Mouse (Mus musculus): ENCODE results near the gene Bpifb5. TPM values are rescaled to one million over a fixed set of nuclear protein-coding genes. Genes with fewer than 3 reads are reported as not detected.
"Not testable (repeated sequence)": the region's sequence is repeated elsewhere in the genome, so short reads cannot be mapped to it uniquely, and the experiment has no call there.

The Bpifb5 gene
- polyA plus RNA-seq, 1 experiment from 2014 or later = not detected

GRCm38 (mm10) chr2:154243356-154244036 lies 20.0 kb downstream of the Bpifb5 start:
- H3K9me3 ChIP-seq = no peaks in the 10 kb centered on the region
- H3K4me1 ChIP-seq = no peaks in the 10 kb centered on the region
- H3K4me2 ChIP-seq (replicated peaks) = no peak overlapping the region
- H3K9ac ChIP-seq (replicated peaks) = no peak overlapping the region
- H3K27ac ChIP-seq (replicated peaks) = no peak overlapping the region
- ATAC-seq (ENCODE audit: low FRiP score, low read depth) = no peak
- H3K36me3 ChIP-seq = no peaks in the 10 kb centered on the region
- no peaks in the 10 kb centered on the region for H3K27me3 ChIP-seq
- 89% methylated on average over 10 of the region's 10 CpGs for WGBS
- H3K4me3 ChIP-seq = no peak overlapping the region

GRCm38 (mm10) chr2:154245322-154245721 lies 21.8 kb downstream of the Bpifb5 start:
- no peak overlapping the region for H3K27ac ChIP-seq (replicated peaks)
- H3K9ac ChIP-seq (replicated peaks) = no peak overlapping the region
- 90% methylated on average over 5 of the region's 5 CpGs for WGBS
- no peaks in the 10 kb centered on the region for H3K9me3 ChIP-seq
- ATAC-seq (ENCODE audit: low FRiP score, low read depth) = no peak
- no peaks in the 10 kb centered on the region for H3K4me1 ChIP-seq
- no peaks in the 10 kb centered on the region for H3K36me3 ChIP-seq
- H3K27me3 ChIP-seq = no peaks in the 10 kb centered on the region
- no peak overlapping the region for H3K4me2 ChIP-seq (replicated peaks)
- no peak overlapping the region for H3K4me3 ChIP-seq

- not testable (repeated sequence) for H3K27ac ChIP-seq (replicated peaks); H3K4me3 ChIP-seq; H3K4me1 ChIP-seq; ATAC-seq (ENCODE audit: low FRiP score, low read depth); H3K4me2 ChIP-seq (replicated peaks); H3K27me3 ChIP-seq; H3K36me3 ChIP-seq; H3K9ac ChIP-seq (replicated peaks); H3K9me3 ChIP-seq
- WGBS = 90% methylated on average over 2 of the region's 4 CpGs
Measured at GRCm38 (mm10) chr2:154255254-154255653, 31.7 kb downstream of the Bpifb5 start.

- Histone ChIP-seq H3K4me3 (no peak overlapping the region), H3K27ac (replicated peaks) (no peak overlapping the region), H3K4me2 (replicated peaks) (no peak overlapping the region), H3K4me1 (no peaks in the 10 kb centered on the region), H3K36me3 (no peaks in the 10 kb centered on the region), H3K9ac (replicated peaks) (no peak overlapping the region), H3K9me3 (no peaks in the 10 kb centered on the region), H3K27me3 (no peaks in the 10 kb centered on the region)
- ATAC-seq (ENCODE audit: low FRiP score, low read depth) = no peak
- WGBS = 80% methylated on average over 4 of the region's 4 CpGs
Measured at GRCm38 (mm10) chr2:154255770-154256169, 32.2 kb downstream of the Bpifb5 start.

GRCm38 (mm10) chr2:154257554-154257953 lies 34.0 kb downstream of the Bpifb5 start, which contains the start of gene Bpifb9a:
Gene Bpifb9a, plus strand, starts transcription at chr2:154257854.
- WGBS = 87% methylated on average over 5 of the region's 5 CpGs

GRCm38 (mm10) chr2:154264397-154264796 lies 40.9 kb downstream of the Bpifb5 start:
- H3K27me3 ChIP-seq; H3K4me1 ChIP-seq; H3K4me3 ChIP-seq; H3K9me3 ChIP-seq; H3K36me3 ChIP-seq; H3K4me2 ChIP-seq (replicated peaks); H3K9ac ChIP-seq (replicated peaks); H3K27ac ChIP-seq (replicated peaks); ATAC-seq (ENCODE audit: low FRiP score, low read depth): not testable (repeated sequence)
- 79% methylated on average over 3 of the region's 3 CpGs for WGBS

More at GRCm38 (mm10) chr2:154257554-154257953, 34.0 kb downstream of the Bpifb5 start, which contains the start of gene Bpifb9a:
- H3K9ac ChIP-seq (replicated peaks); H3K4me3 ChIP-seq; ATAC-seq (ENCODE audit: low FRiP score, low read depth); H3K4me1 ChIP-seq; H3K4me2 ChIP-seq (replicated peaks); H3K9me3 ChIP-seq; H3K27me3 ChIP-seq; H3K27ac ChIP-seq (replicated peaks); H3K36me3 ChIP-seq: not testable (repeated sequence)

Other genes with a start within 250 kb of the Bpifb5 start
- gene Bpifa6, start 248.8 kb upstream of the Bpifb5 start, polyA plus RNA-seq (2016; fragmentation: Nextera tagmentation; extraction: Ambion mirVana) = not detected in 2 replicates
- not detected in 2 replicates for gene Bpifa2, start 215.5 kb upstream of the Bpifb5 start, polyA plus RNA-seq (2016; fragmentation: Nextera tagmentation; extraction: Ambion mirVana)
- gene Bpifa3, start 93.4 kb upstream of the Bpifb5 start, polyA plus RNA-seq (2016; fragmentation: Nextera tagmentation; extraction: Ambion mirVana) = not detected in 2 replicates
- not detected in 2 replicates for gene Bpifa1, start 80.9 kb upstream of the Bpifb5 start, polyA plus RNA-seq (2016; fragmentation: Nextera tagmentation; extraction: Ambion mirVana)
- gene Bpifa5, start 61.1 kb upstream of the Bpifb5 start, polyA plus RNA-seq (2016; fragmentation: Nextera tagmentation; extraction: Ambion mirVana) = not detected in 2 replicates
- not detected in 2 replicates for gene Bpifb1, start 32.9 kb upstream of the Bpifb5 start, polyA plus RNA-seq (2016; fragmentation: Nextera tagmentation; extraction: Ambion mirVana)
- gene Bpifb9a, start 34.1 kb downstream of the Bpifb5 start, polyA plus RNA-seq (2016; fragmentation: Nextera tagmentation; extraction: Ambion mirVana) = not detected in 2 replicates
- not detected in 2 replicates for gene Bpifb9b, start 83.5 kb downstream of the Bpifb5 start, polyA plus RNA-seq (2016; fragmentation: Nextera tagmentation; extraction: Ambion mirVana)
- 14.3 and 15.4 TPM in 2 replicates for gene Cdk5rap1, start 149.3 kb downstream of the Bpifb5 start, polyA plus RNA-seq (2016; fragmentation: Nextera tagmentation; extraction: Ambion mirVana)
- gene Snta1, start 184.4 kb downstream of the Bpifb5 start, polyA plus RNA-seq (2016; fragmentation: Nextera tagmentation; extraction: Ambion mirVana) = 7.1 and 8.6 TPM in 2 replicates
- gene Cbfa2t2, start 212.7 kb downstream of the Bpifb5 start, polyA plus RNA-seq (2016; fragmentation: Nextera tagmentation; extraction: Ambion mirVana) = 91.8 and 94.9 TPM in 2 replicates